Mouse (Mus musculus): ENCODE measurements around the gene Aifm3.

Gene Aifm3

DNA sequence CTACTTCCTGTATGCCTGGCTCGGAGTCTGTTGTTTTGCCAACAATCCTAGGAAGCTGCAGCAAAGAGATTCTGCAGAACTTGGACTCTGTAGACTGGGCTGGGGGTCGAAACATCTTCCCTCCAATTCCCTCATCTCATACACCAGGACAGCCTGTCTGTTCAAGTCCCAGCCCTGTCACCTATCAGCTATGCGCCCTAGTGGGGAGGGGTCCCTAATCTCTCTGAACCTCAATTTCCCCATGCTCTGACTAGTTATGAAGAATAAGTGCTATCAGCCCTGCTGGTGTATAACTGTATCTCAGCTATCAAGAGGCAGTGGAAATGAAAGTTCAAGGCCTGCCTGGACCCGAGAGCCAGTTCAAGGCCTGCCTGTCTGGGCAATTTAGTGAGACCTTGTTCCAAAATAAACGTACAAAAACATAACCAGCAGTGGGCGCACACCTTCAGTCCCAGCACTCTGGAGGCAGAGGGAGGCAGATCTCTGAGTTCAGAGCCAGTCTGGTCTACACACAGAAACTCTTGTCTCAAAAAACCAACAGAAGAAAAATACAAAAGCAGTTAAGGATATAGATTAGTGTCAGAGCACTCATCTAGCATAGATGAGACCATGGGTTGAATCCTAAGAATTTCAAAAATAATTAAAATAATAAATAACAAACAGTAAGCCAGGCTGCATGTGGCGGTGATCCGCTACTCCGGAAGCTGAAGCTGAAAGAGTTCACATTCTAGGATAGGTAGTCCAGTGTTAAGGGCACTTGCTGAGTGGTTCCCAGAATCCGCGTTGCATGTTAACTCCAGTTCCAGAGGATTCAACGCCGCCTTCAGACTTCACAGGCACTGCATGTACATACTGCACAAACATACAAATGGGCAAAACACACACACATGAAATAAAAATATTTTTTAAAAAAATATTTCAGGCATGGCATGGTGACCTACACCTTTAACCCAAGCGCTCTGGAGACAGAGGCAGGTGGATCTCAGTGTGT lies 638 bp upstream of the Aifm3 start:
- ChIA-PET CTCF (interaction anchor here (0.5 to 2.5 kb wide), 16 partner anchors 11 to 497 kb away, joined by 3 to 11 read pairs (median 4); partner anchors contain the start of gene Lztr1 (in 1 of the 4)), POLR2A (interaction anchor here in 3 of 4 experiments (0.6 to 2.8 kb wide), 25 partner anchors 10 to 1238 kb away, joined by 3 to 22 read pairs (median 4); partner anchors contain the start of genes Lztr1 (in 2 of the 3), Crkl (in 1 of the 3), Hic2 (in 1 of the 3) and Lrrc74b (in 1 of the 3))

- POLR2A ChIA-PET, result interaction anchor here in 3 of 4 experiments (1.3 to 2.8 kb wide), 7 partner anchors 8 to 313 kb away, joined by 3 to 22 read pairs (median 4); partner anchors contain the start of gene Lztr1 (in 3 of the 3)
- CTCF ChIA-PET, result interaction anchor here in 1 of 4 experiments (0.7 kb wide), 1 partner anchor 17 kb away, joined by 3 read pairs; the partner anchor contains the start of gene Lztr1
Measured at GRCm38 (mm10) chr16:17491154-17491553, 1.7 kb downstream of the Aifm3 start.

DNA sequence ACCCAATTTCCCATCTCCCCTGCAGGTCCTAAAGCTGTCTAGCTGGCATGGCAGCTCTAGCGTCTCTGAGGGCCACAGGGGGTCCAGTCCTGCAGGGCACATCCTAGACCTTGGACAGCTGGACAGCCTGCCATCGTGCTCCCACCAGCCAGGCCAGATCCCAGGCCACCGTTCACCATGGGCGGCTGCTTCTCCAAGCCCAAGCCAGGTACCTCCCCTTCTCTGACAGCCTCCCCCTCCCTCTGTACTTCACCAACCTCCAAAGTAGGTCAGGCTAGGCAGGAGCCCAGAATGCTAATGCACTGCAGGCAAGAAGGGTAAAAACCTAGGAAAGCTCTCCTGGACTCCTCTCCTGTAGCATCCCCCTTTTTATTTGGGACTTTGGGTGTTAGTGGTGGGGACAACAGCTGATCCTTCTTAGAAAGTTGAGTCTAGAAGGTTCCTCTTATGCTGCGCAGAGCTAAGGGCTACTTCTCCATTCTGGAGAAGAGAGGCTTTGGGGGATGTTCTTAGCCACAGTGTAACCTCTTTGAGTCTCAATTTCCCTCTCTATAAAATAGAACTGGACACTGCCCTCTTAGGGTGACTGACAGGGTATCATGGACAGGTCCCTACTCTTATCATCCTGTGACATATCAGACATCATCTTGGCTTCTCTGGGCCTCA lies 2.6 kb downstream of the Aifm3 start:
- ChIA-PET POLR2A (interaction anchor here in 2 of 4 experiments (0.9 to 1.9 kb wide), 4 partner anchors 11 to 17 kb away, joined by 3 to 6 read pairs (median 4); partner anchors contain the start of gene Lztr1 (in 1 of the 2)), CTCF (interaction anchor here in 1 of 4 experiments (0.6 kb wide), 1 partner anchor 926 kb away, joined by 3 read pairs; no protein-coding TSS in a partner anchor)

DNA sequence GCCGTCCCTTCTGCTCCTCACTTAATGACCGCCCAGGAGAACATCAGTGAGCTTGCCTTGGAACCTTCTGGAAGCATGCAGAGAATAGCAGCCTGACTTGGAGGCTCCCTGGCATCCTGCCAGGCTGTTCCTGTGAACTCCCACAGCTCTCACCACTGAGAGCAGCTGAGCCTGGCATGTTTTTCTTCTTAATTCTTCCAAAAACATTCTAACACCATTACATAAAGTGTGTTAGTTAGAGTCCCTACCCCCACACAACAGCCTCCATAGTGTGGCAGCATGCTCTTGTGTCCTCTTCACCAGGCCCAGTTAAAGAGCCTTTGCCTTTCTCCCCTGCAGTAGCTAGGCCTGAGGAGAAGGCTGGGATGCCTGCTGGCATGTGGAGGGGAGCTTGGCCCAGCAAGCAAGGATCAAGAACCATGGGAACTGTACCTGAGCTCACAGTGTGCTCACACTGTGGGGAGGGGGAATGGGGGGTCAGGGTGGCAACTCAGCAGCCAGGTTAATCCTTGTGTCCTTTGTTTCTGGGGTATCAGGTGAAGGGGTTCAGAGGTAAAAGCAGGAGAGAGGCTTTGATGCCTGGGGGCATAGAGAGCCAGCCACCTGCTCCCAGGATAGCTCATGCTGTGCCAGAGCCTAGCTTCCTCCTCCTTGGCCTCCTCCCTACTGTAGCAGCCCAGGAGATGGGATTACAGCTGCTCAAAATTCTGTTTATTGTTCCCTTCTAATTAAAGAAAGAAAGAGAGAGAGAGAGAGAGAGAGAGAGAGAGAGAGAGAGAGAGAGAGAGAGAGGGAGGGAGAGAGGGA lies 7.3 kb downstream of the Aifm3 start:
- ChIA-PET CTCF (interaction anchor here in 2 of 4 experiments (0.6 to 1.4 kb wide), 6 partner anchors 11 to 652 kb away, joined by 4 to 11 read pairs (median 6); partner anchors contain the start of gene Lztr1 (in 2 of the 2)), POLR2A (interaction anchor here in 2 of 4 experiments (0.7 to 4.2 kb wide), 7 partner anchors 8 to 34 kb away, joined by 3 to 21 read pairs (median 9); partner anchors contain the start of genes Lztr1 (in 2 of the 2) and Thap7 (in 1 of the 2))

DNA sequence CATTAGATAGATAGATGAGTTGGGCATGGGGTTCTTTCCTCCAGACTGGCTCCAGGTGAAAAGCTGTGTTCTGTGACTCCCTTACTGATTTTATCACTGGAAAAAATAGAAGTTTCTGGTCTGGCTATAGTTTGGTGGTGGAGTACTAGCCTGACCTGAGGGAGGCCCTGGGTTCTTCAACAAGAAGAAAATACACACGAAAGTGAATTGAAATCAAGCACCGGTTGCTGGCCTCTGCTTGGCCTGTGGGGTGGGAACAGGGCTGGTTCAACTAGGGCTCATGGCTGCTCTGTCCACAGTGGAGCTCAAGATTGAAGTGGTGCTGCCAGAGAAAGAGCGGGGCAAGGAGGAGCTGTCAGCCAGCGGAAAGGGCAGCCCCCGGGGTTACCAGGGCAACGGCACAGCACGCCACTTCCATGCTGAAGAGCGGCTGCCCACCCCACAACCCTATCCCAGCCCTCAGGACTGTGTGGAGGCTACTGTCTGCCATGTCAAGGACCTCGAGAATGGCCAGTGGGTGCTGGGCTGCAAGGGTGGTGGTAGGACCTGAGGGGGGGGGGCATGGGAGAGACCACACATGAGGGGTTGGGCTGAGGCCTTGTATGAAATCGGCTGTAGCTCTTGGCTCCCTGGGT lies 10.0 kb downstream of the Aifm3 start:
- POLR2A ChIA-PET, result interaction anchor here in 3 of 4 experiments (0.7 to 2.4 kb wide), 10 partner anchors 8 to 47 kb away, joined by 3 to 10 read pairs (median 5); partner anchors contain the start of genes Lztr1 (in 3 of the 3), Aifm3 (in 2 of the 3) and Crkl (in 1 of the 3)
- CTCF ChIA-PET, result interaction anchor here in 3 of 4 experiments (0.8 kb wide), 3 partner anchors 8 to 39 kb away, joined by 3 to 5 read pairs (median 4); partner anchors contain the start of gene Aifm3 (in 1 of the 3)

- ChIA-PET CTCF (interaction anchor here in 1 of 4 experiments (0.6 to 0.9 kb wide), 2 partner anchors 13 to 54 kb away, joined by 3 to 4 read pairs; partner anchors contain the start of gene Aifm3), POLR2A (interaction anchor here in 1 of 4 experiments (1.0 to 2.3 kb wide), 5 partner anchors 10 to 246 kb away, joined by 3 to 7 read pairs (median 4); partner anchors contain the start of gene Thap7)
Measured at GRCm38 (mm10) chr16:17502681-17503080, 13.3 kb downstream of the Aifm3 start.

DNA sequence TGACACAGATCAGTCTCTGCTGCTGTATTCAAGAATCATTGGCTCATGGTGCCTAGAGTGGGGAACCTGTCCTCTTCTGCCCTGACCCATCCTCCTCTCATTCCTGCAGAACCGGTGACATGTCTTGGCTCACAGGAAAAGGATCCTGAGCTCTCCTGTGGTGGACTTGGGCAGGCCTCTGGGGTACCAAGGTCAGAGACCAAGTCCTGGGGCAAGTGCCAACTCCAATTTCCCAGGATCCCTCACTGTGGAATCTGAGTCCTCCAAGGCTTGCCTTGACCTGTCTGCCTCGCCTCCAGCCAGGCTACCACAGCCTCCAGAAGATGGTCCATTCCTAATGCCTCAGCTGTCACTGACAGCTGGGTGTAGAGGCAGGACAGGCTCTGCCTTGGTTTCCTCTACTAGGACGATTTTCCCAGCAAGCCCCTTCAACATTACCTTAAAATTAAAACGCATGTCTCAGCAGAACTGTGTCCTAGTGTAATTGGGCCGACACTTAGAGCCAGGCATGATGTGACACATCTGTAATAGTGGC lies 17.7 kb downstream of the Aifm3 start:
- CTCF ChIA-PET, result interaction anchor here in 3 of 4 experiments (0.6 to 2.1 kb wide), 6 partner anchors 8 to 131 kb away, joined by 3 to 6 read pairs (median 4); no protein-coding TSS in a partner anchor
- POLR2A ChIA-PET, result interaction anchor here in 3 of 4 experiments (0.6 to 4.6 kb wide), 25 partner anchors 8 to 1660 kb away, joined by 3 to 37 read pairs (median 8); partner anchors contain the start of genes Crkl (in 2 of the 3), Thap7 (in 2 of the 3), Aifm3 (in 1 of the 3) and Lrrc74b (in 1 of the 3)

GRCm38 (mm10) chr16:17508031-17508430 lies 18.6 kb downstream of the Aifm3 start:
- ChIA-PET POLR2A (interaction anchor here in 3 of 4 experiments (0.6 to 4.6 kb wide), 54 partner anchors 9 to 1178 kb away, joined by 3 to 37 read pairs (median 5); partner anchors contain the start of genes Crkl (in 3 of the 3), Aifm3 (in 2 of the 3), Smpd4 (in 2 of the 3) and Thap7 (in 2 of the 3)), CTCF (interaction anchor here (0.6 to 2.3 kb wide), 14 partner anchors 9 to 130 kb away, joined by 3 to 10 read pairs (median 4); partner anchors contain the start of gene Aifm3 (in 1 of the 4))

GRCm38 (mm10) chr16:17508546-17509239 lies 19.3 kb downstream of the Aifm3 start, which contains the start of gene Lztr1:
Gene Lztr1 (plus strand): TSS chr16:17508688.
- ChIA-PET CTCF (interaction anchor here (0.5 to 2.3 kb wide), 14 partner anchors 12 to 318 kb away, joined by 3 to 10 read pairs (median 4); partner anchors contain the start of gene Aifm3 (in 1 of the 4)), POLR2A (interaction anchor here (0.6 to 4.6 kb wide), 65 partner anchors 9 to 654 kb away, joined by 3 to 37 read pairs (median 5); partner anchors contain the start of genes Crkl (in 3 of the 4), Aifm3 (in 2 of the 4), Thap7 (in 2 of the 4) and Lrrc74b (in 1 of the 4))

DNA sequence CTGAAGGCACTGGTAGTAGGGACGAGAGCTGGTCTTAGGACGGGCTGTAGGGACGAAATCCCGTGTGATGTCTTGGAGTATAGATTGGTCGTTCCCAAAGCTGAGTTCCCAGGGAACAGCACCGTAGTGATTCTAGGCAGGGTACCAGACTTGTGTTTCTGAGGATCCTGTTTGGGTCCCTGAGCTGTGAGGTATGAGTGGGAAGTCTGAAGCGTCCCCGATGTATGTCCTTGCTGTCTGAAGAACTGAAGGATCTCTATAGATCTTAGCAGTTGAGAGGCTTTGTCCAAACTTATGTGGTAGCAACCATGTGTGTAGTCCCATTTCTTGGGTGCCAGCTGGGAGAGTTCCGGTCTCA lies 19.8 kb downstream of the Aifm3 start:
- ChIA-PET POLR2A (interaction anchor here (0.5 to 4.6 kb wide), 34 partner anchors 9 to 363 kb away, joined by 3 to 37 read pairs (median 5); partner anchors contain the start of genes Thap7 (in 2 of the 4), Aifm3 (in 1 of the 4), Crkl (in 1 of the 4) and Lrrc74b (in 1 of the 4)), CTCF (interaction anchor here in 2 of 4 experiments (0.5 to 2.3 kb wide), 6 partner anchors 19 to 319 kb away, joined by 3 to 10 read pairs (median 5); partner anchors contain the start of gene Aifm3 (in 1 of the 2))

- ChIA-PET CTCF (interaction anchor here in 2 of 4 experiments (0.5 to 2.3 kb wide), 2 partner anchors 36 to 47 kb away, joined by 6 to 10 read pairs; no protein-coding TSS in a partner anchor), POLR2A (interaction anchor here in 3 of 4 experiments (0.6 to 4.6 kb wide), 16 partner anchors 8 to 236 kb away, joined by 3 to 37 read pairs (median 7); partner anchors contain the start of genes Thap7 (in 2 of the 3) and Crkl (in 1 of the 3))
Measured at GRCm38 (mm10) chr16:17510143-17510542, 20.7 kb downstream of the Aifm3 start.

DNA sequence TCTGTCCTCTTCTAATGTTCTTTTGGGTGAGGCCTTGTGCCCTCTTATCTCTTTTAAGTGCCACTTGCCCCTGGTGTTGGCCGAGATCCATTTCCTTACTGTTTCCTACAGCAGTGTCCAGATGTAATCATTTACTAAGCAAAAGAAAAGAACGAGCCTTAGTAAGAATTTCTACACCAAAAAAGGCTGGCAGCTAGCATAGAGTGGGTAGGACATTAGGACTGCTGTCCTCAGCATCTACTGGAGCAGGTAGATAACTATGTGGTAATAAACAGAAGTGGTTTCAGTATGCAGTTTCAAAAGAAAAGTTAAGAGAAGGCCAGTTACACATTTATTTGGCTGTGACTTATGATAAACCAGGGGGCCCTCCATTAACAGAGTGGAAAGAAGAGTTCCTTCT lies 21.3 kb downstream of the Aifm3 start:
- CTCF ChIA-PET, result interaction anchor here in 1 of 4 experiments (0.5 kb wide), 1 partner anchor 47 kb away, joined by 6 read pairs; no protein-coding TSS in a partner anchor
- POLR2A ChIA-PET, result interaction anchor here in 2 of 4 experiments (1.1 to 4.5 kb wide), 6 partner anchors 8 to 59 kb away, joined by 3 to 25 read pairs (median 6); partner anchors contain the start of gene Crkl (in 1 of the 2)

DNA sequence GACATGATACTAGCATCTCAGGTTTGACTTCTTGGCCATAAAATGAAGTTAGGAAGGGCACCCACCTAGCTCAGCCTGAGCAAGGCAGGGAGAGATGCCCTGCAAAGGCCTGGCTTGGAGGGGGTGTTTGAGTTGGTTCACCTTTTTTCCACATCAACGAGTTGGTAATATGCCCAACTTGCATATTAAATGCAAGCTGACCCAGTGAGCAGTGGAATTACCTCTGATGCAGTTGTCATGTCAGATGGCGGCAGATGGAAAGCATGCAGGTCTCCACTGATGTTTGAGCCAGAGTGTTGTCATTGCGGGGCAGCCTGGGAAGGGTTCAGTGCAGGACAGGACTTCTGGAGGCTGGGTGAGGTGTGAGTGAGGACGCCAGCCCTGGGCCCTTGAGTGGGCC lies 22.0 kb downstream of the Aifm3 start:
- CTCF ChIA-PET, result no interaction called here
- POLR2A ChIA-PET, result interaction anchor here in 2 of 4 experiments (0.9 to 2.2 kb wide), 6 partner anchors 12 to 43 kb away, joined by 3 to 8 read pairs (median 4); partner anchors contain the start of genes Aifm3 (in 1 of the 2) and Thap7 (in 1 of the 2)

- CTCF ChIA-PET, result interaction anchor here in 2 of 4 experiments (0.8 to 1.1 kb wide), 2 partner anchors 39 to 45 kb away, joined by 3 read pairs; no protein-coding TSS in a partner anchor
- POLR2A ChIA-PET, result interaction anchor here (0.6 to 2.7 kb wide), 12 partner anchors 8 to 395 kb away, joined by 3 to 23 read pairs (median 6); partner anchors contain the start of genes Lztr1 (in 2 of the 4) and Thap7 (in 2 of the 4)
Measured at GRCm38 (mm10) chr16:17518910-17519309, 29.5 kb downstream of the Aifm3 start.
